Mouse (Mus musculus): ENCODE results near the gene Gm28038. TPM values are rescaled to one million over a fixed set of nuclear protein-coding genes. Genes with fewer than 3 reads are reported as not detected.

Gene Gm28038
- polyA plus RNA-seq, 1 experiment: not detected

DNA sequence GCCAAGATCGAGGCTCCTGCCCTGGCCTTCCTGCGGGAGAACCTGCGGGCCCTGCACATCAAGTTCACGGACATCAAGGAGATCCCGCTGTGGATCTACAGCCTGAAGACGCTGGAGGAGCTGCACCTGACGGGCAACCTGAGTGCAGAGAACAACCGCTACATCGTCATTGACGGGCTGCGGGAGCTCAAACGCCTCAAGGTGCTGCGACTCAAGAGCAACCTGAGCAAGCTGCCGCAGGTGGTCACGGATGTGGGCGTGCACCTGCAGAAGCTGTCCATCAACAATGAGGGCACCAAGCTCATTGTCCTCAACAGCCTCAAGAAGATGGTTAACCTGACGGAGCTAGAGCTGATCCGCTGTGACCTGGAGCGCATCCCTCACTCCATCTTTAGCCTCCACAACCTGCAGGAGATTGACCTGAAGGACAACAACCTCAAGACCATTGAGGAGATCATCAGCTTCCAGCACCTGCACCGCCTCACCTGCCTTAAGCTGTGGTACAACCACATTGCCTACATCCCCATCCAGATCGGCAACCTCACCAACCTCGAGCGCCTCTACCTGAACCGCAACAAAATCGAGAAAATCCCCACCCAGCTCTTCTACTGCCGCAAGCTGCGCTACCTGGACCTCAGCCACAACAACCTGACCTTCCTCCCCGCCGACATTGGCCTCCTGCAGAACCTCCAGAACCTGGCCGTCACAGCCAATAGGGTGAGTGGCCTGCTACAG, 24.1 kb upstream of the Gm28038 start:
- no peak for DNase-seq (ENCODE audit: low spot score)

DNA sequence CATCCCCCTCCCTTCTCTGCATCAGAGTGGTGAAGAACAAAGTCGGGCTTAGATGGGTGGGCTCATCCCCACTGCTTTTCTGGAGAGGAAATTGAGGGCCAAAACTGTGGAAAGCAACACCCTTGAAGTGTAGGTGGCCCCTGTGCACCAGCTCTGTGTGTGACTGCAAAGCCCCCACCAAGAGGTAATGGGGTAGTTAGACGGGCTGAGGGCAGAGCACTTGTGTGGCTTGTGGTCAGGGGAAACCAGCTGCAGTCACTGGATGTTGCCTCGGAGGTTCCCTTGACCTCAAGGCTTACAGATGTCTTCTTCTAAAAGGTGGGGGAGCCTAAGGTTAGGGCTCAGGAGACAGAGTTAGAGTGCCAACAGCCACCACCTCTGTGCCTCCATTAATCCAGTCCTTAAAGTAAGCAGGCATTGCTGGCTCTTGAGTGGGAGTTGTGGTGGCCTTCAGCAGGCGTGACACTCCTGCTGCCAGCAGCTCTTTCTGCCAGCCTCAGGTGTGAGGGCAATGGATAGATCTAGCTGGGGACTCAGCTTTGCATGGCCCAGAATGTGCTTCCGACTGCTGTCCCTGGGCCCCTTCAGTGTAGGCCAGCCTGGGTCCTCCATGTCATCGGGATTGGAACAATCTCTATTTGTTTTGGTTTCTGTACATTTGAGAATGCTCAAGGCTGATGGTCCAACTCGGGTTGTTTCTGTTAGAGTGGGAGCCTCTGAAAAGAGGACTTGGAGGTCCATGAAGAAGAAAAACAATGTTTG, 23.0 kb upstream of the Gm28038 start:
- no peak for DNase-seq (ENCODE audit: low spot score)

DNA sequence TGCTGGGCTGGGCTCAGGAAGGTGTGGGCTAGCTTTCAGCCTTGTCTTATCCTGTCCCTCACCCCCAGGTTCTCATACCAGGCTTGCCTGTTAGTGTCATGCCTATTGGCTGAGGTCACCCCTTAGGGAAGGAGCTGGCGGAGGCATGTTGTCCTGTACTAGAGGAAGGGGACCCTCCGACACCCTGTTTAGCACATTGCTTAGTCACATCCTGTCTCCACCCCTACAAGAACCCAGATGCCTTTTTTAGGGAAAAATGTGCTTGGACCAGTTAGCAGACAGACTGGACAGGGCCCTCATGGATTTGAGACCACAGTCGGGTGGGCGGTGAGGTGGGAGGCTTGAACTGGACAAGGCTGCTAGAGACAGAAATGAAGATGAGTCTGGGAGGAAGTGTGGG, 22.2 kb upstream of the Gm28038 start:
- no peak for DNase-seq (ENCODE audit: low spot score)

DNA sequence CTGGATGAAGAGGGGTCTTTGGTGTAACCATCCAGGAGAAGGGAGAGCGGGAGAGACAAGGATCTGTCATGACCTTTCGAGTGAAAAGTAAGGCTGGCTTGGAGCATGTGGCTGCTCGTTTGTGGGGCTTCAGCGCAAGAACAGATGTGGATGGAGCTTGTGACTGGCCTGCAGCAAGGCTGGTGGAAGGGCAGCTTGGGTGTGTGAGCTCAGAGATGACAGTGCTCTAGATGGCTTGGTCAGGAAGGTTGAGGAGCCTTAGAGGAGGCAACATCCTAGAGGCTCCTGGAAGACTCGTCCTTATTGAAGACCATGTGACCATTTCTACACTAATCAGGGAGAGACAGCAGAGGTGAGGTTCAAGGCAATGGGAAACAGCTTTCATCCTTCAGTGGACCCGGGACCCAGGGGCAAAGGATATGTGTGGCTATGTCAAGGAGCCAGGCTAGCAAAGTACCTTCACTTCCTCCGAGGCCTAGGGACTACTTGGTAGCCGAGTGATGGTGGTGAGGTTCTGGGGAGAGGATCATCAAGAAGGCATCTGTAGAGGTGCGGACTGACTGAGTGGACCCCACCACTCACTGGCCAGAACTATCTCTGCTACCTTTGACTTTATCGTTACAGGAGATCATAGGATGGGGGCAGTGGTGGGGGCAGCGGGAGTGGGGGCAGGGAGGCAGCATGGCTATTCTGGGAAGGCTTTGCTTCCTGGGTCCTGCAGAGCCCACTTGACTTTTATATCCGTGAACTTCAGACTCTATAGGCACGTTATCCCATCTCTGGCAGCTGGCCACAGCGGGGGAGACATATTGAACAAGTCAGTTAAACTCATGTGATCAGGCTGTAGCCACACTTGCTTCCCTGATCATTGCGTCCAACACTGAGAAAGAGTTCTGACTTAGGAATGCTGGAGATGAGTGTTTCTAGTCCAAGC, 21.4 kb upstream of the Gm28038 start:
- no peak for DNase-seq (ENCODE audit: low spot score)

DNA sequence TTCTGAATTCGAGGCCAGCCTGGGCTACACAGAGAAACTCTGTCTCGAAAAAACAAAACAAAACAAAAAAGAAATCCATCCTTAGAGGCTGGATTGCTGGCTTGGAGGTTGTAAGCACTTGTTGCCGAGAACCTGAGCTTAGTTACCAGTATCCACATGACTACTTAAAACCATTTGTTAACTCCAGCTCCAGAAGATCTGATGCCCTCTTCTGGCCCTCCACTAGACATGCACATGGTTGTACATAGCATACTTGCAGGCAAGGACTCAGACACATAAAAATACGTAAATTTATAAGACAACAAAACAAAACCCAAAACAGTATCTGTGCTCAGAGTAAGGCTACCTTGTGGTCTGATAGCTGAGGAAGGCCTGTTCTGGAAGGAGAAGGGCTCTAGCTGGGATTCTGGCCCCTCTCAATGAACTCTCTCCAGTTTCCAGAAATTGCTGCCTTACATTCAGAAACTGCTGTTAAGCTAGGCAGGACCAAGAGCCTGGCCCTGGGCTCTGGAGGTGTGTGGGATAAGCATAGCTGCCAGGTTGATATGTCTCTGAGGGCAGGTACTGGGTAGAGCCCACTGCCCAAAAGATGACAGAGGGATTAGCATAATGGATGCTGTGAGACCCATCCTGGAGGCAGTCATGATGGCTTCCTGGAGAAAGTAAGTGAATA, 19.6 kb upstream of the Gm28038 start:
- DNase-seq (ENCODE audit: low spot score): no peak

DNA sequence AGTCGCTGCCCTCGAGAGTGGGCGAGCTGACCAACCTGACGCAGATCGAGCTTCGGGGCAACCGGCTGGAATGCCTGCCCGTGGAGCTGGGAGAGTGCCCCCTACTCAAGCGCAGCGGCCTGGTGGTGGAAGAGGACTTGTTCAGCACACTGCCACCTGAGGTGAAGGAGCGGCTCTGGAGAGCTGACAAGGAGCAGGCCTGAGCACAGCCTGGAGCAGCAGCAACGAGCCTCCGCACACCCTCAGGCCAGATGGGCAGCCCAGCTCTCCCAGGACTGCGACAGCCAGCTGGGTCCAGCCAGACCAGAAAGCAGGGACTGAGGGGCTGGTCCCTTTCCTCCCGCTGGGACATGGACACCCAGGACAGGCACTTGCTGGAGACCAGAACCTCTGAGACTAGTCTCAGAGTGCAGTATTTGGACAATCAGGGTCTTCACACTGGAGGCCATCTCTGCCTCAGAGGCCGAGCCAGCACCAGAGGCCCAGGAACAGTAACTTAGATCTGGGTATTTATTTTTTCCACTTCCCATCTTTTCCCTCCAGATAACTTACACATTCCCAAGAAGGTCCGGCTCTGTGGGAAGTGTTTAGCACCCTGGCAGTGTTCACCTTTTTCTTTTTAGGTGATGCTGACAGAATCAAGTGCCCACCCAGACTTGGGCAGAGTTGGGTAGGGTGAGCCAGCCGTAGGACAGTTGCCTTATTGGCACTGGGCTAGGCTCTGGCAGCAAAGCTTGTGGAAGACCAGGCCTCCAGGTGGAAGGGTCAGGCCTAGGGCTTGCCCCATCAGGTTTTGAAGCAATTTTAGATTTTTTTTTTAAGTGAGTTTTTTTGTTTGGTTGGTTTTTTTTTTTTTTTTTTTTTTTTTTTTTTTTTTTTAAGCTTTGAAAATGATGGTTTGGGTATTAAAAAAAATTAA, 18.7 kb upstream of the Gm28038 start:
- no peak for DNase-seq (ENCODE audit: low spot score)

DNA sequence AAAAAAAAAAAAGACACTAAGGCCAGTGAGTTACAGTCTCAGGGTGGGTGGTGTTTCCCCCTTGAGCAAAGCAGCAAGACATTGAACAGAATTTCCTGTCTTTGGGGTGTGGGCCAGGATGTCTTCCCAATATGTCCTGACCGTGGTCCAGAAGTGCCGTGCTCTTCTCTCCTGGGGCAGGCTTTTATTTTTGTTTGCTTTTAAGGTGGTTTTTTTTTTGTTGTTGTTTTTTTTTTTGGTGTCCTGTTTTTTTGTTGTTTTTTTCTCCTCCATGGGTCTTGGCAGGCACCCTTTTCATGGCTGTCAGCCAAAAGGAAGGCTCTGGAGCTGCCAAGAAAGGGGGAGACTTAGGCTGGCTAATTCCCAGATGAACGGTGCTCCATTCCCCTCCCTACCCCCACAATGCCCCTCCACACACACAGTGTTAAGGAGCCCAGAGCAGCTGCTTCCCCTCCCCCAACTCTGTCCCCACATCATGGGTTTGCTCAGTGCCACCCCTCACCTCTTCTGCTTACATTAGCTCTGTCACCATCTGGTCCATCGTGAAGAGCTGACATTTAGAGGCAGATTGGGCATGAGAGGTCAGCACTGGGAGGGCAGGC, 17.9 kb upstream of the Gm28038 start:
- no peak for DNase-seq (ENCODE audit: low spot score)

DNA sequence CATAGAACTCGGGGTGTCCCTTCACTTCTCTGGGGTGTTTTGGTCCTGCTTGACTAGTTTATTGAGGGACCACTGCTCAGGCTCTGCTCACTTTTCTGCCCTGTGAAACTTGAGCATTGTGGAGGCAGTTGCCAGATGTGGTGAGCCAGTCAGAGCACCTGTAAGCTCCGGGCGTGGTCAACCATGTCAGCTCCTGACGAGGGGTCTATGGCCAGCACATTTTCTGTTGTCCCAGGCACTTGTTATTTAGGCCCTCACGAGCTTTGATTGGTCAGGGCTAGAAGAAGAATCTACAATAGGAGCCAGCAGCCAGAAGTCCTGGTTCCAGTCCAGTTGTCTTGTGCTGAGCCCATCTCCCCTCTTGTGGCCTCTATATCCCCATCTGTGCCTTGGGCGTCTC, 17.0 kb upstream of the Gm28038 start:
- DNase-seq (ENCODE audit: low spot score): no peak

DNA sequence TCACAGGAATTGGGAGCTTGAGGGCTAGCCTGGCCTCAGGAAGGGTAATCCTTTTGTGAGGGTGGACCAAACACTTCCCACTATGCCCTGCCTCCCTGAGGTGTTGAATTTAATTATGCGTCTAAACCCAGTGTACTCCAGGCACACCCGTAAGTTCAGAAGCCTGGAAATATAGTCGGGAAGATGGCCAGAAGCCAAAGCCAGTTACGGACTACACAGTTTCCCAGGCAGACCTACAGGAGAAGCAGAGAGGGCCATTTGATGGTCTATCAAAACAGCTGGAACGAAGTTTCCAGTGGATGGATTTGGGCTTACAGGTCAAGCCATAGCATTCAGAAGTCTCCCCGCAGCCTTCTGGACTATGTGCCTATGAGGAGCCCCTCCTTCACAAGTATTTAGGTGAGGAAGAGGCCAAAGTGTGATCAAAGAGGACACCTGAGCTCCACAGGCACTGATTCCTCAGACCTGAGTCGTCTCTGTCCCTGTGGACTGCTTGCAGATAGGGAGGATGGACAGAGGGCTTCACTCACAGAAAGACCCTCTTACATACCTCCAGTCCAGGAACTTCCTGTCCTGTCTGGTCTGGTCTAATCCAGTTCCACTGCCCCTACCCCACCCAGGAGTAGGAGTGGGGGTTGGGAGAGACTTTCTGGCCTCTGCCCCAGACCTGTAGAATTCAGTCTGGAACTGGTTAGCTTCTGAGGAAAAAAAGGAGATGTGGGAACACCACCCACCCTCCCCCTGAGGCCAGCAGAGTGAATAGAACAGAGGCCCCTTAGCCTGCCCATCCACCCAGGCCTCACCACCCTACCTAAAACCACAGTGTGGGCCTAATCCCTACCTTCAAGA, 15.9 kb upstream of the Gm28038 start:
- no peak for DNase-seq (ENCODE audit: low spot score)

DNA sequence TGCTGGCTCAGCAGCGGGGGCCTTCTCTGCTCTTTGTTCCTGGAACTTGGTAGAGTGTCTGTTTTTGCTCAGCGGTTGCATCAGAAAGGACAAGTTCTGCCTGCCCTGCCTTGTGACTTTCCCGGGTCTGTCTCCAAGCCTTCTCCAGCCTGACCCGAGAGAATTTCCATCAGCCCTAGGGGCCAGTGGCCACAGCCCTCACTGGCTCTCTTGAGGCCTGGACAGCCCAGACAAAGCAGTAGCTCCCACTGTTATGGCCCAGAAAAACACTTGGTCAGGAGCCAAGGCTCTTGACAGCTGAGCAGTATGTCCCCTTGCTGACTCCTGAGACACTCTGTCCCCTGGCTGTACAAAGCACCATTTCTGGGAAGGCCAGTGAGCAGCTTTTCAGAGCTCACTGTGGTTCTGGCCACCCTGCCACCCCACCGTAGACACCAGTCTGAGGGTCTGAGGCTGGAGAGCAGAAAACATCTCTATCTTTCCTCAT, 15.0 kb upstream of the Gm28038 start, which contains the start of gene Phyhd1:
TSS of gene Phyhd1 (plus strand) at position 437 of the 487 bp plus-strand sequence.
- DNase-seq (ENCODE audit: low spot score): no peak

DNA sequence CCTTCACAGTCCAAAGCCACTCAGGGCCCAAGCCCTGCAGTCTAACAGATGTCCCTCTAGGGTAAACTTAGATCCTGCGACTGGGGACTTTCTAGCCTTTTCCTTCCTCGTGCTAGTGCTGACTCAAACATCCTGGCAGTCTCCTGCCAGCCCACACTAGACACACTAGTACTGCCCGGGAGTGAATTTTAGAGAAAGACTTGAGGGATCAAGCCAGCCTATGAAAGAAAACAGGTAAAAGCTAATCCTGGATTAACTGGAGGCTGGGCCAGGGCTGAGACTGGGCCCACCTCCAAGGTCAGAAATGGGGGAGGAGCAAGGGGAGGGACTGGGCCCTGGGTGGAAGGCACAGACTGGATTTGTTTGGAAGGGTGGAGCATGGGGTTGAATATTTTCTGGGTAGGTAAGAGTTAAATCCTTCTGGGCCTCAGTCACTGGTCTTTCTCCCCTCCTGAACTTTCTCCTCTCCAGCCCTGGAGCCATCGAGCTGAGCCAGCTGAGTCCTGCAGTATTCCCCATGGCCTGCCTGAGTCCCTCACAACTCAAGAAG, 14.4 kb upstream of the Gm28038 start:
- no peak for DNase-seq (ENCODE audit: low spot score)

DNA sequence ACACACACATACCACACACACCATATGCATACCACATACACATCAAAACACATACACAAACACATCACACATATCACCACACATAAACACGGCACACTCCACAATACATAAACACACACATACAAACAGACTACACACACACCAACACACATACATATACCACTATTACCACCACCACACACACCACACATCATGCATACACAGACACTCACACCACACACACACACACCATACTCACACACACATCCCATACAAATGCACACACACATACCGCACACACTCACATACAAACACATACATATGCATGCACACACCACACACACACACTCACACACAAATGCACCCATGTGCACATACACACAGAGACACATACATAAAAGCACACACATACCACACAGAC, 13.4 kb upstream of the Gm28038 start:
- no peak for DNase-seq (ENCODE audit: low spot score)

DNA sequence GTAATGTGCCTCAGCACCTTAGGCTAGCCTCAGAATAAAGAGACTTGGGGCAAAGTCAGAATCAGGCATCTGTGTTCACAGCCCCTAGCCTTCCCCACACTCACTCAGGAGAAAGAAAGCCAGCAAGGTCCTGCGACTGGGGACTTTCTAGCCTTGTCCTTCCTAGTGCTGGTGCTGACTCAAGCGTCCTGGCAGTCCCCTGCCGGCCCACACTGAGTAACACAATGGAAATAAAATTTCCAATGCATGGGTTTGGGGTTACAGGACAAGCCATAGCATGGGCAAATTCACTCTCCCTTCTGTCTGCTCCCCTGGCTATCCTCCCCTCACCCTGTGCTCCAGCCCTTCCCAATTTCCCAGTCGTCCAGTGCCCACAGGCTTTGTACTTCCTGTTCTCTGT, 12.5 kb upstream of the Gm28038 start:
- no peak for DNase-seq (ENCODE audit: low spot score)

DNA sequence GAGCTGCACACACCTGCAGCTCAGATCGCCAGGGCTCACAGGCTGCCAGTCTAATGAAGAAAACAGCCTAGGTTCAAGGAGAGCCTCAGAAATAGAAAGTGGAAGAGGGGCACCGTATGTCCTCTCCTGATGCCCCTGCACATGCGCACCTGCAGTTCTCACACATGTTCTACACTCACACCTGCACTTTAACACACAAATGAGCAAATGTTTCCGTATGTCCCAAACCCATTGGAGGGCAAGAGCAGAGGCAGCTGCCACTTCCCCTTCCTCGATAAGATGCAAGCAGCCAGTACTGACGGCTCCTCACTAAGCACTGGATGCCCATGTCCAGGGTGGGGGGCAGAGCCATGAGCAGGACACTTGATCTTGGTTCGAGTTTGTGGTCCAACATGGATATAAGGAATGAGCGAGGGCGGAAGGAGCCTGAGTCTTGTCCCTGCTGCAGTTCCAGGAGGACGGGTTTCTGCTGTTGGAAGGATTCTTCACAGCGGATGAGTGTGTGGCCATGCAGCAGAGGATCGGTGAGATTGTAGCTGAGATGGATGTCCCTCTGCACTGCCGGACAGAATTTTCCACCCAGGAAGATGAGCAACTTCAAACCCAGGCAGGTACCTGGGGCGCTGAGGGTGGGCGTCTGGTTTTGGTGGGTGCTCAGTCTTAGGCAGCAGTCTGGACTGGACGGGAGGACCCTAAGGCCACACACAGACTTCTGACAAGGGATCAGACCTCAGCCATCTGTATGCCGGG, 11.4 kb upstream of the Gm28038 start:
- DNase-seq (ENCODE audit: low spot score): no peak

DNA sequence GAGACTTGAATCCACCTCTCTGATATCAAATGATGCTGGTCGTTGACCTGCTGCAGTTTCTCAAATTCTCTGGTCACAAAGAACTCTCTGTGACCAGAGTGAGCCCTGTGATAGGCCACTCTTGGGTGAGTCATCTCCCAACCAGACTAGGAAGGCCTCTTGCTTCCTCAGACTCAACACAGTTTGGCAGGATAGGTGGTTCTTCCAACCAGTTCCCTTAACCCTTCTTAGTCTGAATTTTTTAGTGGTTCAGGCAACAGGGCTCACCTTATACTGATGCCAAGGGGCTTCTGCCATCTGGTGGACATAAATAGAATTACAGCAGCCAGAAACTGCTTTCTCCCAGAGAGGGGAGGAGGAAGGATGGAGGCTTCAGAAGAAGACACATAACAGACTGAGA, 10.7 kb upstream of the Gm28038 start:
- no peak for DNase-seq (ENCODE audit: low spot score)

DNA sequence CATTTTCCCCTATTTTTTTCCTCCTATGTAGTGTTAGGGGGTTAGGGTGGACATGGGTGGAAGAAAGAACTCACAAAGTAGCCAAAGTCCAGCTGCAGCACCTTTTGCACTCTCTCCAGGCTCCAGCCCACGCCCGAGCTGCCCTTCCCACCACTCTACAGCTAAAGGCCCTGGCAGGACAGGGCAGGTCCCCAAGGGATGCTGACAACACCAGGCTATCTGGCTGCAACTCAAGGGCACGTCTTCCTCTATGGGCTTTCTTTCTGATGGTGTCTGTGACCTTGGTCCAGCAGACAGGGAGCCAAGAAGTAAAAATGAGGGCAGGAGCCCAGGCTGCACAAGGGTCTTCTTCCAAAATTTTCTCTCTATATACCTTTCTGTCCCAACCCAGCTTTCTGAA, 808 bp downstream of the Gm28038 start:
- no peak for DNase-seq (ENCODE audit: low spot score)

DNA sequence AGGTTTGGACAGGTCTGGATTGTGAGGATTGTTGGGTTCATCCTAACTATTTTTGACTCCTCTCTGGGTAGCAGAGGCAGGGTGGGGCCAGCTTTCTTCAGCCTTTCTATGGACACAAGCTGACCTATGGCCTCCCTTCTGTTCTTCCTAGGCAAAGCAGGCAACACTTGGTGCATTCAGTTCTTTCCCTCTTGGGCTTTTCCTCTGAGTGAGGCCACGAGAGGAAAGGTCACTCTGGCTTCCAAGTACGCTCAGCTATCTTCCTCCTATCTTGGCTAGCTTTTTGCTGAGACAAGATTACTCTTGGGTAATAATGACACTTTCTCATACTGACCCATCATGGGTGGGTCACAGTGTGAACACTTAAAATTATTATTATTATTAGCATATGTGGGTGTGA, 2.4 kb downstream of the Gm28038 start:
- DNase-seq (ENCODE audit: low spot score): no peak

DNA sequence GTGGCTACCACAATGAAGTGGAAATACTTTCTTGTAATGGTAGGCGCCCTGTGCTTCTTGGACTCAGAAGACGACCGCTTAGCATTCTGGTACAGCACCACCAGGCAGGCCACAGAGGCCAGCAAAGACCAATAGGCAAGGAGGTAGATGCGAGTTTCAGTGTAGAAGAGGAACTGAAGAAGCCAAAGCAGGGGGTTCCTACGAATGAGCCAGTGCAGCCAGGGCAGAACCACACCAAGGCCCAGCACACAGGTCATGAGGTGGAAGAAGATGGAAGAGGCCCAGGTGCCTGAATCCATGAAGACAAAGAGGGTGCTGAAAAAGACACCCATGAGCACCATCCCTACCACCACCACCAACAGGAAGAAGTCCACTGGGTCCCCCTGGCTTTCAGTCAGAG, 4.2 kb downstream of the Gm28038 start:
- no peak for DNase-seq (ENCODE audit: low spot score)
